Mouse (Mus musculus) megakaryocyte progenitor cell, adult 5-6 weeks (primary cell): ENCODE results near the gene Gper1. TPM values are rescaled to one million over a fixed set of nuclear protein-coding genes. Genes with fewer than 3 reads are reported as not detected.

ENCODE experiments used
- ATAC-seq: replicated peaks from 2 replicates; pipeline ENCODE4 v1.8.0; 2016; ENCODE audit warnings: mild to moderate bottlenecking, moderate TSS enrichment, inconsistent platforms; ENCODE audit not compliant: poor library complexity
- total RNA-seq, 2 experiments: library from RNA; stranded (forward) in 1 of 2; stranded (reverse) in 1 of 2; fragments of 157-497, 149-512 nt in 1 of 2; fragments of 200-1000 nt in 1 of 2; gene quantifications; 2 replicates each; pipeline versions ENCODE4 v1.2.3 to v1.2.4; 2015 to 2017

The Gper1 gene
- total RNA-seq, 2 experiments from 2014 or later = not detected

DNA sequence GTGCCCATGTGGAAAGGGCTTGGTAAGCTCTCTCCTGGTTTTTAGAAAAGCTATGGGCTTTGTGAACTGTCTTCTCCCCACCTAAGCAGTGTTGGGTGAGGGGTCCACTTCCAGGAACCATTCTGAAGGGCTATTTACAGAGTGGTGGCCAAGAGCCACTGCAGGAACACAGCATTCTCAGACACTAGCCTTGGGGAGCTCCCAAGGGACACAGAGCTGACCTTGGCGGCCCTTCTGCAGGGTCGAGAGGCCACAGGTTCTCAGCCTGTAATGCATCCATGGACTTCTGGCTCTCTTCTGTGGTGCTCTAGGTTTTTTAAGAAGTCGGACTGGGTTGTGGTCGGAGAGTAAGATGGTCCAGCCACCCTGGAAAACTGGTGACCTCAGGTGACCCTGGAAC is 12.9 kb upstream of the Gper1 start:
- ATAC-seq = no peak

DNA sequence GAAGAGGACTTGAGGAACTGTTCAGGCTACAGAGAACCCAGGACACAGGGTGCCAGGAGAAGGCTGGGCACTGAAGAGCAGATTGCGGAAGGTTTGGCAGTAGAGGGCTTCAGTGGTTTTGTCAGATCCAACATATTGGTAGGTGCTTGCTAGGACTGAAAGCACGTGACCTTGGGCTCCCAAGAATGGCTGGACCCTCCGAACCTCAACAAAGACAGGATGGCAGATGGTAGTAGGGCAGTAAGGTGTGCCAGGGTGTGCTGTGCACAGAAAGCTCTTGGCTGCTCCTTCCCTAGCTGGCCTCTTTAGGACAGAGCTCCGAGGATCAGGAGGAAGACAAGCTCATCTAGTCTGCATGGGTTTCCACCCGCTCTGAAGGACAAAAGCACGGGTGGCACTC is 11.8 kb upstream of the Gper1 start:
- no peak for ATAC-seq

DNA sequence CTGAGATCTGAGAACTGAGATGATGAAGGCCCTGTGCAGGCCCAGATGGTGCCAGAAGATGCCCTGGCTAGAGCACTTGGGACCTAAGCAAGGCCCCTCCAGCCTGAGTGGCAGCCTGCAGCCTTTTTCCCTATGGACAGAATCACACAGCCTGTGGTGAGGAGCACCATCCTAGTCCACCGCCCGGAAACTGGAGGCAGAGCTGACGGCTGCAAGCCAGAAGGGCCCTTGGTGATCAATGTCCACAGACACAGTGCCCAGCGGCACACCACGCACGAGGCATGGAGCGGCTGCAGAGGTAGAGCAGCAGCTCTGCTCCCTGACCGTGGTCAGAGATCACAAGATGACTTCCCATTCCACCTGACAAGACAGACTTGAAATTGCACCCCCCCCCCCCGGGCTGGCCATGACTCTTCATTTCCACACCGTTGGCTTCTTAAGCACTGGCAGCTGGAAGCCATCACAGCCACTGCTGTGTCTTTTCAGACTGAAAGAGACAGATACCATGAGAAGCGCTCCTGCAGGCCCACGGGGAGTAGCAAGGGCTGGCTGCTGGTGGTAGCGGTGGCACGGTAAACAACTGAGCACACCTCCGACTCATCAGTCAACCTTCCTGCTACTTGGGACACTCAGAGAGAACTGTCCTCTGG is 11.2 kb upstream of the Gper1 start:
- no peak for ATAC-seq

DNA sequence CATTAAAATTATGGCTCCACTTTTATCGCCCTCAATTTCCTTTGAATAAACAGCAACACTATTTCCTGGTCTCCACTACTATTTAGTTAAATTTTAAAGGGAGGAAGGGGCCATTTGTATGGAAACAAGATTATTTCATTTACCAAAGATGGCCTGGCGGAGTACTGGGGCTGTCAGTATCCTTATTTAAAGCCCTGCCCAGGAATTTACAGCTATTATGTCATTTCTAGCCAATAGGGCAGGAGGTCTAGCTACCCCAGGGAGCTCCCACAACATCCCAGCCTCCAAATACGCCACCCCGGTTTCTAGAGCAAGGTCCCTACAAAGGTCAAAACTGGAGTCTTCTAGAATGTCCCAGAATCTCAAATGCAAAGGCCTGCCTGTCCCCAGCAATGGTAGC is 9.4 kb upstream of the Gper1 start:
- no peak for ATAC-seq

DNA sequence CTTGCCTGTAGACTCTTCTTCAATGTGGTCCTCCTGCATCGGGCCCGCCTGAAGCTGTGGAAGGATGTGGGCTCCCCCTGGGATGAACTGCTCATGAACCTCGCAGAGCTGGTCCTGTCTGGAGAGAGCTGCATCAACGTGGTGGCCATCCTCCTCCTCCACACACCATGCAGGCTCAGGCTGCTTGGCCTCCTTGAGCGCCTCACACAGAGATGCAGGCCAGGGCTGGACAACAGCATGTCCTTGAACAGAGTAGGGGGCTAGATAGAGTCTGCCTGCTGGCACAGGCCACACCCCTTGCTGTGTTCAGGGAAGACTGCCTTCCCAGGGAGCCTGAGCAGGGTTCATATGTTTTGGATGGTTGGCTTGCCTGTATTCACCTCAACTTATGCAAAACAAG is 8.0 kb upstream of the Gper1 start:
- no peak for ATAC-seq

DNA sequence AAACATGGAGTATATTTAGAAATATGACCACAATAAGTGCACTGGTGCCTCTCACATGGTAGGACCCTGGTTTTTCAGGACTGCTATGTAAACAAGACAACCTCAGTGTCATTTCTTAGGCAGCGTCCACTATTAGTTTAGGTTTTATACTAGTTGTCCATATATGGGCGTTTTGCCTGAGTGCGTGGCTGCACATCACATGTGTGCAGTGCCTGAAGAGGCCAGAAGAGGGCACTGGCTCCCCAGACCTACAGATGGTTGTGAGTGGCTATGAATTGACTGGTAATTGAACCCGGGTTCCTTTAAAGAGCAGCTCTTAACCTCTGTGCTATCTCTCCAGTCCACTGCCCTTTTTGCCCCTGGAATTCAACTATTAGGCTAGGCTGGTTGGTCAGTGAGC is 6.0 kb upstream of the Gper1 start:
- ATAC-seq = peak; percentile 62

DNA sequence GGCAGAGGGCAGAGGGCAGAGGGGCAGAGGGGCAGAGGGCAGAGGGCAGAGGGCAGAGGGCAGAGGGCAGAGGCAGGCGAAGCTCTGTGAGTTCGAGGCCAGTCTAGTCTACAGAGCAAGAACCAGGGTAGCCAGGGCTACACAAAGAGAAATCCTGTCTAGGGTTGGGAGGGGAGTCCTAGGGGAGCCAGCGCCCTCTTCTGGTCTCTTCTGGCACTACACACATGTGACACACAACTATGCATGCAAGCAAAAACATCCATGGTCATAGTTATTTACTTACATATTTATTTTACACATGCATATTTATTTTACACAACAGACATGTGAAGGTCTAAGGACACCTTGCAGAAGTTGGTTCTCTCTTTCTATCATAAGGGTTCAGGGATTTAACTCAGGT is 5.5 kb upstream of the Gper1 start:
- no peak for ATAC-seq

DNA sequence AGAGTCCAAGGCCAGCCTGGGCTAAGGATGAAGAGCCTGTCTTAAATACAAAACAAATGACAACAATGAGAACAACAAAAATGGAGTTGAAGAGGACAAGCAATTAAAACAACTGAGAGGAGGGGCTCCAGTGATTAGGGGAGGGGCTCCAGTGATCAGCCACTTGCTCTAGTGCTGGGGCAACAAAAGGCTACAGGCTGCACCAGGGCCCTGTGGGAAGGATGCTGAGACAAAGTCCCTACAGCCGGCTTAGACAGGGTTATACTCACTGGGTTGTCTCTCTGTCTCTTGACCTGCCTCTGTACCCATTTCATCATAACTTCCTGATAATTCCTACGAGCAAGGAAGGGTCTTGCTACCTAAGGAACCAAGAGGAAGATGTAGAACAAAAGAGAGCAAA is 4.8 kb upstream of the Gper1 start:
- no peak for ATAC-seq

DNA sequence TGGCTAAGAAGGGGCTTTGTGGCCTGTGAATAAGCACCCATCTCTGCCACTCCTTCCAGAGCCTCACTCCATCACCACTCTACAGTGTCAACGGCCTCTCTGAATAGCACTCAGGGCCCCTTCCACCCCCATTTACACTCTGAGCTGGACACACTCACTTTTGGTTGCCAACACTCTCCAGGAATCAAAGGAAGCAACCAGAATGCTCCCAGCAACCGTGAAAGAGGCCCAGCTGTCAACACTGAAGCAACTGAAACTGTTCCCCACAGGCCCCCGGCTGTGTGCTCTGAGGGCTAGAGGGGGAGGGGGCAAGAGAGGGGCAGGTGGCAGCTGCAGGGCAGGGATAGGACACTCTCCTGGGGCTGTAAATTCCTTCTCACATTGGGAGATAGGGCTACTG is 4.3 kb upstream of the Gper1 start:
- no peak for ATAC-seq

DNA sequence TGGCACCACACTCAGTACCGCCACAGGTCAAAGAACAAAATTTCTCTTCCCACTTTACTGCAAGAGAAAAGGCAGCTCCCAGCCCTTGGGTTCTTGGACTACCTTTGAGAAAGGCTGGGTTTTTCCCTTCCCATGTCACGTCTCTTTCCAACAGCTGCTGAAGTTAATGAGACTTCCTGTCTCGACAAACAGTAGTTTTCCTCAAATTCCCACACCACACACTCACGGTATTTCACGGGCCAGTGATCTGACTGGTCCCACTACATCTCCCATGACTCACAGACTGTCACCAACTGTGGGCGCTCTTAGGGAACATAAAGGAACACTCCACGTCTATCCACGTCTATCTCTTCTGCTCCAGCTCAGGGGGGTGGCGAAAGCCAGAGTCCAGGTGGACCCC is 2.2 kb downstream of the Gper1 start:
- ATAC-seq = no peak

DNA sequence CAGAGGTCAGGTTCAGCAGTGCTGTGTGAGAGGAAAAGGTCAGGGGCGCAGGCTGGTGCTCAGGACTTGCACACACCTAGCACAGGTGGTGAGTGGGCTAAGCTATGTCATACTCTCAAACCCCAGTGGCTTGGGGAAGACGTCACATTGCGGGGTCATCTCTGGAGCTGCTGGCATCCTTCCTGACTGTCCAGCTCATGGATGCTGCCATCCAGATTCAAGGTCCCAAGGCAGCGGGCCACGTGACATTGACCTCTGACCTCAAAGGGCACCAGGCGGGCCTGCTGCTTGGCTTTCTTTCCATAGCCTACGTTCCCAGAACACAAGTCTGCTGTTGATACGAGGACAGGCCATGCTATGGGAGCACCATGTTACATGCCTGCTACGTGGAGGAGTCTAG is 4.0 kb downstream of the Gper1 start:
- ATAC-seq = no peak

DNA sequence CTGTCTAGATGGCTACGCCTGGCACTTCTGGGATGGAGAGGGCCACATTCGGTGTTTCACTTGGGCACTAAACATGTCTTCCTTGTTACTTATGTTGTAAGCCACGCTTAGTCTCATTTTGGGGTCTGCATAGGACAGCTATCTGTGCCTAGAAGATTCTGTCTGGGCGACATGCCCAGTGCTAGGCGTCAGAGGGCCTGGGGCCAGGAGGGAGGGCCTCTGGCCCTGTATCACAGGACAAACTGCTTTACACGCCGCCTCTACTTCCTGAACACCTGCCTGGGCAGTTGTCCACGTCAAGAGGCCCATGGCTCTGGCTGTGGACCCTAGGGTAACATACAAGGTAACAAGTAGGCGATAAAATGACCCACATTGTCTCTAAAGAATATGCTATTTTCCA is 5.0 kb downstream of the Gper1 start:
- ATAC-seq = peak; percentile 56

DNA sequence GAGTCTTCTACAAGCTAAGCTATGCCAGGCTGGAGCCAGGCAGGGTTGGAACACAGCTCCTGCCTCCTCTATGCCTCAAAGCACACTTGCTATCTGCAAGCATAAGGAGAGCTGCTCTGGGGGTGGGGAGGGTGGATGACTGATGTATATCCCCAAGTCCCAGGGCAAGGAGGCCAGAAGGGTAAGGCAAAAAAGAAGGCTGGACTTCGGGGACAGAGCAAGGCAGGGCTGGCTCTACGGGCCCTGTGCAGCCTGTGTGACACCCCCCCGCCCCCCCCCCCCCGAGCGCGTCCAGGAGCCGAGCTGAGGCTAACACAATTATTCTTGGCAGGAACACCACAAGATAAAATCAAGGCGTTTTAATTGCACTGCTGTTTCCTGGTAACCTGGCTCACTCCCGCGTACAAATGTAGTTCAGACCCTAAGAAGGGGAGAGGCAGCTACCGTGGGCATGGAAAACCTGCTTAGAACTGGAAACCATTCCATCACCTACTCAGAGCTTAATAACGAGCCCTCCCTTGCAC is 6.9 kb downstream of the Gper1 start:
- 0 out of 2 replicates have a peak, but pooled peaks have one; percentile 32 for ATAC-seq

DNA sequence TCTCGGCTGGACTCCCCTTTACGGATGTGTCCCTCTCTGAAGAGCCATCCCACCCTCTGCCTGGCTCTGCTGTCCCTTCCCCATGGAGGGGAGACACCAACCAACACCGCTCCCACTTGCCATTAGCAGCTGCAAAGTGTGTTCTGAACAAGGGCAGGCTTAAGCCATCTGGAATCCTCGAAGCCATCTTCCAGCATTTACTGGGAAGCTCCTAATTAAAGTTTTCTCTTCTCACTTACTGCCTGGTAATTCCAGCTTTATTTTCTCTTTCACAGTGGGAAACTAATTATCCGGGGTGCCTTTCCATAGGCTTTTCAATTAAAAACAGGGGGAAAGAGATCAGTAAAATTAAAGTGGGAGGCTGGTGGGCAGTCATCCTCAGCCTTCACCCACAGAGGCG is 9.4 kb downstream of the Gper1 start:
- no peak for ATAC-seq

DNA sequence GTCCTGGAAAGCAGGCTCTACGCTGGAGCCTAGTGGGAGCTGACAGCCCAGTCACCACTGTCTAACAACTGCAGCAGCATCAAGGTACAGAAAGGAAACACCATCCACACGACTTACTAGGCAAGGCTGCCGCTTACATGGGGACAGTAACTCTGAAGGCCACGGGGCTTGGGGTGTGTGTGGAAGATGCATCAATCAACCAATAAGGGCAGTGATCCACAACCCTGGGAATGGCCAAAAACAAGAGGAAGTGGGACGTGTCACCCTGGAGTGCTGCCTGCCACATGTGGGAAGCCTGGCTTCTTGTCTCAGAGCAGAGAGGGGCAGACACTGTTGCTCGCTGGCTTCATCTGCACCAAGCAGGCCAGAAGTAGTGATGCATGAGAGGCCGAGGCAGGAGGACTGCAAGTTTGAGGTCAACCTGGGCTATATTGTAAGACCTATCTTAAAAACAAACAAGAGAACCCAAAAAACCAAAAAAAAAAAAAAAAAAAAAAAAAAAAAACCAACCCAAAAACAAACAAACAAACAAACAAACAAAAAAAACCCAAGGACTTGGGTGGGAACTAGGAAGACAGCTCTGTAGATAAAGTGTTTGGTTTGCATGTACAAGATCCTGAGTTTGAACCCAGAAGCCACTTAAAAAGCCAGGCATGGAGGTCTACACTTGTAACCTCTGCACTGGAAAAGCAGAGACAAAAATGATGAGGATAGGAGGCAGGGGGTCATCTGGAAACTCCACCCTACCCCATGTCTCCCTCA is 10.0 kb downstream of the Gper1 start:
- no peak for ATAC-seq

DNA sequence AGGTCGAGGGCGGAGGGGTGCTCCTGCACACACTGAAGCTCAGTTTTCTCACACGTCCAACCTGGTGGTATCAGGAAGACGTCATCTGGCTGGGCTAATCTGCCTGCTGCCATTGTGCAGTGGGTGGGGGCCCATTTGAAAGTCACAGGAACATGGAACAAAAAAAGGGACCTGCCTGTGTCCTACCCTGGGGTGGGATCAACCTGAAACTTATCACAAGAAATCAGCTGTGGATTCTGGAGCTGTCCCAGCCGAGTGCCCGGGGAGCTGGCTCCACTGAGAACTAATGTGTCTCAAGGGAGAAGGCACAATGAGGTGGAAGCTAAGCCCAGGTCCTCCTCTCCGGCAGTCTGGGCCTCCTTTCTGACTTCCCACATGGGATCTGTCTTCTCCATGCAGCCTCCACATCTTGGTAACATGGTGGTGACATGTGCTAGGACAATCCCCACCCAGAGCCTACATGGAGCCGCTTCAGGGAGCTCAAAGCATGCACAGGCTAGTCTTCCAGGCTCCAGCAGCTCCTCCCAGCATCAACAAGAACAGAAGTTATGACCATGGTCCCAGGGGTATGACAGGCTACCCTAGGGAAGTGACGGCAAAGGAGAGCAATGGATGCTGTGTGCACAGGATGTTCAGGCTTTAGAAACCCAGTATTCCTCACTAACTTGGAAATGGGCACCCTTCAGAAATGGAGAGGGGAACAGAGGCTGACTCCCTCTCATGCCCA is 11.1 kb downstream of the Gper1 start:
- no peak for ATAC-seq

DNA sequence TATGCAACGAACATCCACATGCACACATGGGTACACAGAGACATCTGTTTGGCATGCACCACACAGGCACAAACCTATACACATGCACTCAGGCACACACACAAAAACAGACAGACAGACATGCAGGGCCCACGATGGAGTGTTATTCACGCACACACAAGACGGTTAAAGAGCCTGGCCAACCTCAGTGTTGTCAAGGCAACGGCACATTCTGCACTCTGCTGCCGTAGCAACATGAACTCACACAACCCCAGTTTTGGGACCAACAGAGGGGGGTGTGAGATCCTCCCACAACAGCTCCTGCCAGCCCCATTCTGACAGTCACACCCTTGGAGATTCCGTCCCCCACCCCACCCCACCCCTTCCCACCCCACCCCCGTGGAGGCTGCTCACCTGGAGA is 12.0 kb downstream of the Gper1 start:
- ATAC-seq = no peak

DNA sequence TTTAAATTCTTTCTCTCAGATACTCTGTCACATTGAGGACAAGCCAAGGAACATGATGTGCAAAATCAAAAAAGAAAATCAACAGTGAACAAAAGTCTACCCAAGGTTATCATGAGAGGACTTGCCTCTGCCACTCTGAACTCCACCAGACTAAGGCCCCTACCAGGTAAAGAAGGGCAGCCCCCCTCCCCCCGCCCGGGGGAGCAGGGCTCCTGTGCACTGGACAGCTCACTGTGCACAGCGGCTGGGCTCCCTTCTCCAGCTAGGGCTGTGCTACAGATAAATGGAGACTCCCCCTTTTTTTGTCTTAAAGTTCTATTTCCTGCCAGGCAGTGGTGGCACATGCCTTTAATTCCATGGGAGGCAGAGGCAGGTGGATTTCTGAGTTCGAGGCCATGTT is 14.8 kb downstream of the Gper1 start:
- no peak for ATAC-seq

DNA sequence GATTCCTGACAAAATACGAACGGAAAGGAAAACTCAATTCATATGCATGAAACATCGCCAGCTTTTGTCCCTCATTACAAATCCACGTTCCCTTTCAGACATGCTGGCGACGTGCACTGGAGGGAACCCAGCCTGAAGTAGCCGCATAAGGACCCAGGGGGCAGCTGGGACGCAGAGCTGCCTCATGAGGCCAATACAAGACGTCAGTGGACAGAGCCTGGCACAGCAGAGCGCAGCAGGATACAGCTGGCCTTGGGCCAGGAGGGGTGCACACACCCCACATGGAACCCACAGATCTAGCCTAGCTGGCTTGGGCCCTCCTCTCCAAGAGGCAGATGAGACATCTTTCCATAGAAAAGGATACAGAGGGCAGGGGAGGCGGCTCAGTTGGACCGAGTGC is 15.5 kb downstream of the Gper1 start:
- ATAC-seq = no peak

DNA sequence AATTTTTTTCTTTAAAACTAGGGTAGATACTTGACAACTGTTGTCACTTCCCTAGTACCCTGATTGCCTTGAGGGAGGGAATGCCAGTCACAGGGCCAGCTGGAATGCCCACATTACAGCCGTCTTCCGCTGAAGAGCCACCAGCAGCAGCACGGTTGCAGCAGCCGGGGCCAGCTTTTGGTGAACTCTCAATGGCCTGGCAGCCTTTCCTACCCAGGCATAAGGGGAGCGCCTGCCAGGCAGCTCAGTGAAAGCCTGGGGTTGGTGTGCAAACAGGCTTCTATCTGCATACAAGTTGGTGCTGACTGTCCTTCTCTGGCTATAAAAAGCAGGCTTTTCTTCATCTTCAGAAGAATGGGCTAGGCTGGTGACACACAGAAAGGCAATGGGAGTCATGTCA is 17.5 kb downstream of the Gper1 start:
- no peak for ATAC-seq

DNA sequence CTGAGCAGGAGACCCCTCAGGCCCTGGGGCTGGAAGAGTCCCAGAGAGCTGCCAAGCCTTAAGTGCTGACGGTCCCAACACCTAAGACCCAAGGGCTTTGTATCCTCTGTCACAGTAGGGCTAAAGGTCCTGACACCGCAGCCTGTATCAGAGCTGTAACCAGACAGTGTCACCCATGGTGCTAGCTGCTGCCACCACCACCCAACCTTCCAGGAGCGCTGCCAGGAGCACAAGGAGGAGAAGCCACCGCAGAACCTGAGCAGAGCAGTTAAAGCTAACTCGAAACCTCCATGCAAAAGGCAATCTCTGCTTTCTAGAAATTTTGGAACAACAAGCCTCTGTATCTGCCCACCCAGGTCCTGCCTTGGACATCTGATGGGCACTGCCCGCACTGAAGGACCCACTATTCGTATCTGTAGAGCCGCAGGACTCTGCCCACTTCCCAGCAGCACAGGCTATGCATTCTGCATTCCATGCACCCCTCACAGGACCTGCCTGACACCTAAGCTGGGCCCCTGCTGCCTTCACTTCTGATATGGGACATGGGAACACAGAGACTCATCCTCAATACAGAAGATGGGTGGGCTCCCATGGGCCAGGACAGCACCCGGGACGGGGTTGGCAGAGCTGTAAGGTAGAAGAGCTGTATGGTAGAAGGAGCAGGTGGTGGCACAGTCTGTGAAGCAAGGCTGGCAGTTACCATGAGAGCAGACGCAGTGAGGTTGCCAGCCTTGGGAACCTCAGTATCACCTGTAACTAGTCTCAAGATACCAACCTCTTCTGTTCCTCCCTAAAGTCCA is 18.2 kb downstream of the Gper1 start:
- no peak for ATAC-seq
